Mouse (Mus musculus): ENCODE results near the gene Rcn3. TPM values are rescaled to one million over a fixed set of nuclear protein-coding genes. Genes with fewer than 3 reads are reported as not detected.

Gene Rcn3
- polyA plus RNA-seq, 1 experiment from 2014 or later = 63.3 TPM

DNA sequence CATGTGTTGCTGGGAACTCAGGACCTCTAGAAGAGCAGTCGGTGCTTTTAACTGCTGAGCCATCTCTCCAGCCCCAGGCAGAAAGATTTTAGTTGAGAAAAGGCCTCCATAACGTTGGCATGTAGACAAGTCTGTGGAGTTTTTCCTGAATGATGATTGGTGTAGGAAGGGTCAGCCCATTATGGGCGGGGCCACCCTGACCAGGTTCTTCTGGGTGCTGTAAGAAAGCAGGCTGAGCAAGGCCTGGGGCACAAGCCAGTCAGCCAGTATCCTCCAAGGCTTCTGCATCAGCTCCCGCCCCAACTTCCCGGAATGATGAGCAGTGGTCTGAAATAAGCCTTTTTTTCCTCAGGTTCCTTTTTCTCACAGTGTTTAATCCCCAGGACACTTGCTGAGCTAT lies 11.0 kb downstream of the Rcn3 start:
- WGBS = 50% methylated on average over 5 of the region's 5 CpGs
- Histone ChIP-seq H3K4me2 (ENCODE audit: low read length) (no peak overlapping the region), H3K4me1 (ENCODE audit: control insufficient read depth, insufficient read depth, low read depth, low read length) (peaks cover 2% of the 10 kb centered on the region; the same call in 1 of the 2 replicates), H3K27me3 (replicated peaks; ENCODE audit: control insufficient read depth, insufficient read depth, low read length) (no peaks in the 10 kb centered on the region), H3K36me3 (ENCODE audit: control insufficient read depth, insufficient read depth, low read length) (peaks cover 8% of the 10 kb centered on the region; the same call in 1 of the 2 replicates), H3K27ac (ENCODE audit: low read depth, low read length) (no peak overlapping the region), H3K9ac (ENCODE audit: low read depth, low read length) (no peak overlapping the region), H3K9me3 (ENCODE audit: control insufficient read depth, low read length) (no peaks in the 10 kb centered on the region), H3K4me3 (ENCODE audit: low read length) (no peak overlapping the region)
- ATAC-seq = no peak

DNA sequence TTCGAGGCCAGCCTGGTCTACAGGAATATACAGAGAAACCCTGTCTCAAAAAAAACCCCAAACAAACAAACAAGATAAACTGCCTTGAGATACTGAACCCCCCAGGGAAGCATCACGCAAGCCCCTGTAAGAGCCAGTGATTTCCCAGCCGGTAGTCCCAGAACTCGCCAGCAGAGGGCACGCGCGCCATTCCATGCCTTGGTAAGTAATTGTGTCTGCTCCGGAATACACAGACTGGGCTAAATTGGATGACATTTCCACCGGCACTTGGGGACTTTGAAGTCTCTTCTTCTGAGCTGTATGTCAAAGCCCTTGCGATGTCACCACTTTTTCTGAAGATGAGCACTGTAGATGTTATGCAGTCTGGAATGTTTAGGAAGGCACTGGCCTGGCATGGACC lies 12.2 kb downstream of the Rcn3 start:
- H3K9ac ChIP-seq (ENCODE audit: low read depth, low read length) = no peak overlapping the region
- no peak overlapping the region for H3K4me3 ChIP-seq (ENCODE audit: low read length)
- H3K27me3 ChIP-seq (replicated peaks; ENCODE audit: control insufficient read depth, insufficient read depth, low read length) = no peaks in the 10 kb centered on the region
- H3K9me3 ChIP-seq (ENCODE audit: control insufficient read depth, low read length) = no peaks in the 10 kb centered on the region
- peaks cover 2% of the 10 kb centered on the region; the same call in 1 of the 2 replicates for H3K4me1 ChIP-seq (ENCODE audit: control insufficient read depth, insufficient read depth, low read depth, low read length)
- H3K36me3 ChIP-seq (ENCODE audit: control insufficient read depth, insufficient read depth, low read length) = peaks cover 8% of the 10 kb centered on the region; the same call in 1 of the 2 replicates
- ATAC-seq = peak; percentile 52; the same call in 1 of the 2 replicates
- WGBS = under 1% methylated on average over 10 of the region's 10 CpGs
- no peak overlapping the region for H3K4me2 ChIP-seq (ENCODE audit: low read length)
- no peak overlapping the region for H3K27ac ChIP-seq (ENCODE audit: low read depth, low read length)

DNA sequence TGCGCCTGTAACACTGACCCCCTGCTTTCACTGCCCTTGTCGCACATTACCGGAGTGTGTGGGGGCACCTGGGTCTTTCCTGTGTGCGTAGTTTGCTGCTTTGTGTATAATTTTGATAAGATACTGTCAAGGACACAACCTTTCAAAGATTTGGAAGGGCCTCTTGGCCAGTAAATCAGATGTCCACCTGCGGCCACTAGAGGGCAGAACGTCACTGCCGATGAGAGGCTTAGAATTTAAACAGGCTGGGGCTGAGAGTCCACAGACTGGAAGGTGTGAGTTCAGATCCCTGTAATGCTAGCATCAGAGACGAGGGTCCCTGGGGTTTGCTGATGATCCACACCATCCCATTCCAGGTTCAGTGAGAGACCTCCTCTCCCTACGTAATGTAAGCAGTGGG lies 13.5 kb downstream of the Rcn3 start:
- no peak overlapping the region for H3K4me2 ChIP-seq (ENCODE audit: low read length)
- ATAC-seq = peak; percentile 14; the same call in 1 of the 2 replicates
- no peak overlapping the region for H3K9ac ChIP-seq (ENCODE audit: low read depth, low read length)
- H3K27ac ChIP-seq (ENCODE audit: low read depth, low read length) = no peak overlapping the region
- peaks cover 2% of the 10 kb centered on the region; the same call in 1 of the 2 replicates for H3K4me1 ChIP-seq (ENCODE audit: control insufficient read depth, insufficient read depth, low read depth, low read length)
- peaks cover 8% of the 10 kb centered on the region; the same call in 1 of the 2 replicates for H3K36me3 ChIP-seq (ENCODE audit: control insufficient read depth, insufficient read depth, low read length)
- no peak overlapping the region for H3K4me3 ChIP-seq (ENCODE audit: low read length)
- H3K9me3 ChIP-seq (ENCODE audit: control insufficient read depth, low read length) = no peaks in the 10 kb centered on the region
- H3K27me3 ChIP-seq (replicated peaks; ENCODE audit: control insufficient read depth, insufficient read depth, low read length) = no peaks in the 10 kb centered on the region
- WGBS = 37% methylated on average over 9 of the region's 9 CpGs

DNA sequence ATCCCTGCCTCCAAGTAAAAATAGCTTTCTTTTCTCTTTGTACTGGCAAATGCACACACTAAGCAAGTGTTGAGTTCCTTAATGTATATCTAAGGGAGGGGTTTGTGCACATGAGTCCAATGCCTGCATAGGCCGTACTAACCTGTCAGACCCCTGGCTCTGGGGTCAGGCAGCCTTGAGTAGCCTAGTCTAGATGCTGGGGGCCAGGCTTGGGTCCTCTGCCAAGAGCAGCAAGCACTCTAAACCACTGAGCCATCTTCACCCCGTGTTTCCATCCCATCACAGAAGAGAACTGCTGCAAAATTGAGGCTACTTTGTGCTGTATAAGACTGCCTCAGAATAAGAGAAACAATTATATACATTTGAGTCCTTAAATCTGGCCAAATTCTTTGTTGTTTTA lies 14.2 kb downstream of the Rcn3 start:
- ATAC-seq = no peak
- Histone ChIP-seq H3K4me1 (ENCODE audit: control insufficient read depth, insufficient read depth, low read depth, low read length) (peaks cover 2% of the 10 kb centered on the region; the same call in 1 of the 2 replicates), H3K4me2 (ENCODE audit: low read length) (no peak overlapping the region), H3K27ac (ENCODE audit: low read depth, low read length) (no peak overlapping the region), H3K9me3 (ENCODE audit: control insufficient read depth, low read length) (no peaks in the 10 kb centered on the region), H3K36me3 (ENCODE audit: control insufficient read depth, insufficient read depth, low read length) (peaks cover 8% of the 10 kb centered on the region; the same call in 1 of the 2 replicates), H3K9ac (ENCODE audit: low read depth, low read length) (no peak overlapping the region), H3K4me3 (ENCODE audit: low read length) (no peak overlapping the region), H3K27me3 (replicated peaks; ENCODE audit: control insufficient read depth, insufficient read depth, low read length) (no peaks in the 10 kb centered on the region)
- 94% methylated on average over 2 of the region's 2 CpGs for WGBS

DNA sequence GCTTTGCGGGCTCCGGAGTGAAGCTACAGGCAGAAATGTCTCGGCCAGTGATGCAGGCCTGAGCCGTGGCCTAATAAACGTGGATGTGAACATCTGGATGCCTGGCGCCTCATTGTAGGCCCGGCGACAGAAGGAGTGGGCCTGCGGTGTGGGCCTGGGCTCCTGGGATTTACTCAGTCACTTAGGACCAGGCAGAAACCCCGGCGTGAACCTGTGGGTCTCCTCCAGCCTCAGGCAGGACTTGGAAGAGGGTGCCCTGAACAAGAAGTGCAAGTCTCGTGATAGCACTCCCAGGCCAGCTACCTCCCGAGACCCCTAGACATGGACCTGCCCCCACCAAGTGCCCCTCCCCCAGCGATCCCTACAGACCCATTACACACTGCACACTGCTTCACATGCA lies 14.7 kb downstream of the Rcn3 start:
- ATAC-seq = no peak
- 89% methylated on average over 14 of the region's 14 CpGs for WGBS
- no peak overlapping the region for H3K27ac ChIP-seq (ENCODE audit: low read depth, low read length)

DNA sequence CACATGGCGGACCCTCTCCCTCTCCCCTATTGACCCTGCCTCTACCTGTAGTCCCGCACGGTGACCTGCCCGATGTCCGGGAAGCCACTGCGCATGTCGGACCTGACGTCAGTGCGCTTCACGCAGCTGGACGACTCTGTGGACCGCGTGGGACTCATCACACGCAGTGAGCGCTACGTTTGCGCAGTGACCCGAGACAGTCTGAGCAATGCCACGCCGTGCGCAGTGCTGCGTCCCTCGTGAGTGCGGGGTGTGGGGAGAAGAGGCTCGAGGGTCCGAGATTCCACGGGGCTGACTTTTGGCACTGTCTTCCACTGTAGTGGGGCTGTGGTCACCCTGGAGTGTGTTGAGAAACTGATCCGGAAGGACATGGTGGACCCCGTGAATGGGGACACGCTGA lies 15.5 kb downstream of the Rcn3 start:
- no peak overlapping the region for H3K9ac ChIP-seq (ENCODE audit: low read depth, low read length)
- H3K9me3 ChIP-seq (ENCODE audit: control insufficient read depth, low read length) = no peaks in the 10 kb centered on the region
- H3K4me2 ChIP-seq (ENCODE audit: low read length) = no peak overlapping the region
- H3K4me3 ChIP-seq (ENCODE audit: low read length) = no peak overlapping the region
- no peak for ATAC-seq
- H3K36me3 ChIP-seq (ENCODE audit: control insufficient read depth, insufficient read depth, low read length) = peaks cover 8% of the 10 kb centered on the region; the same call in 1 of the 2 replicates
- peaks cover 2% of the 10 kb centered on the region; the same call in 1 of the 2 replicates for H3K4me1 ChIP-seq (ENCODE audit: control insufficient read depth, insufficient read depth, low read depth, low read length)
- no peaks in the 10 kb centered on the region for H3K27me3 ChIP-seq (replicated peaks; ENCODE audit: control insufficient read depth, insufficient read depth, low read length)
- no peak overlapping the region for H3K27ac ChIP-seq (ENCODE audit: low read depth, low read length)
- WGBS = 87% methylated on average over 30 of the region's 30 CpGs

More for the DNA sequence above, 14.7 kb downstream of the Rcn3 start:
- H3K4me1 ChIP-seq (ENCODE audit: control insufficient read depth, insufficient read depth, low read depth, low read length) = peaks cover 2% of the 10 kb centered on the region; the same call in 1 of the 2 replicates
- H3K4me2 ChIP-seq (ENCODE audit: low read length) = no peak overlapping the region
- peaks cover 8% of the 10 kb centered on the region; the same call in 1 of the 2 replicates for H3K36me3 ChIP-seq (ENCODE audit: control insufficient read depth, insufficient read depth, low read length)
- no peaks in the 10 kb centered on the region for H3K27me3 ChIP-seq (replicated peaks; ENCODE audit: control insufficient read depth, insufficient read depth, low read length)
- no peak overlapping the region for H3K4me3 ChIP-seq (ENCODE audit: low read length)
- H3K9me3 ChIP-seq (ENCODE audit: control insufficient read depth, low read length) = no peaks in the 10 kb centered on the region
- no peak overlapping the region for H3K9ac ChIP-seq (ENCODE audit: low read depth, low read length)

DNA sequence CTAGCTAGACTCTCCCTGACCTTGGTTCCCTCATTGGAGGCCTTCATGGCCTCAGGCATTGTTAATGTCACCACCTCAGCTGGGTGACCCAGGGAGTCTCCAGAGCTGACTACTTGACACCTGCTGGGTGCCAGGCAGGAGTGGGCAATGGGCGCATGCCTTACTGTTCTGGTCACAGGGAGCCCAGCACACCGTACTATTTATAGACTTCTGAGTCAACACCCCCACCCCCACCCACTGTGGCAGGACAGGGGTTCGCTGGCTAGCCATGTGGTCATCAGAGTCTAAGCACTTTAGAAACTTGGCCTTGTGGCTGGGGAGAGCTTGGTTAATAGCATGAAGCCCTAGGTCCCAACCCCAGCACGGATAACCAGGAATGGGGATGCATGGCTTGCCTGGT lies 16.6 kb downstream of the Rcn3 start:
- no peaks in the 10 kb centered on the region for H3K27me3 ChIP-seq (replicated peaks; ENCODE audit: control insufficient read depth, insufficient read depth, low read length)
- no peaks in the 10 kb centered on the region for H3K9me3 ChIP-seq (ENCODE audit: control insufficient read depth, low read length)
- H3K4me1 ChIP-seq (ENCODE audit: control insufficient read depth, insufficient read depth, low read depth, low read length) = peaks cover 2% of the 10 kb centered on the region; the same call in 1 of the 2 replicates
- H3K36me3 ChIP-seq (ENCODE audit: control insufficient read depth, insufficient read depth, low read length) = peaks cover 8% of the 10 kb centered on the region; the same call in 1 of the 2 replicates
- no peak overlapping the region for H3K4me2 ChIP-seq (ENCODE audit: low read length)
- no peak overlapping the region for H3K27ac ChIP-seq (ENCODE audit: low read depth, low read length)
- no peak for ATAC-seq
- WGBS = 92% methylated on average over 4 of the region's 4 CpGs
- H3K4me3 ChIP-seq (ENCODE audit: low read length) = no peak overlapping the region
- H3K9ac ChIP-seq (ENCODE audit: low read depth, low read length) = no peak overlapping the region

DNA sequence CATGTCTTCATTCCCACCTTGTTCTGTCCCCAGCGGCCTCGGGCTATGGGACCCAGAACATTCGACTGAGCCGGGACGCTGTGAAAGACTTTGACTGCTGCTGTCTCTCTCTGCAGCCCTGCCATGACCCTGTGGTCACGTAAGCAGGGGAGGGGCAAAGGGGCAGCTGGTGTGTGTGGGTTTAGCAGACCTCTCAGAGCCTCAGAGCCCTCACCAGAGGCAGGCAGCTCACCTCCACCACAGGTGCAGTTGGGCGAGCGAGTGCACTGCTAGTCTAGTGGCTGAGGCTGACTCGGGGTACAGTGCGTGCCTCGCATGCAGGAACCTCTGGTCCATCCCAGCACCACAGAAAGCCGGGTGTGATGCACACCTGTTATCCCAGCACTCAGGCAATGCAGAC lies 18.1 kb downstream of the Rcn3 start:
- no peaks in the 10 kb centered on the region for H3K27me3 ChIP-seq (replicated peaks; ENCODE audit: control insufficient read depth, insufficient read depth, low read length)
- no peaks in the 10 kb centered on the region for H3K4me1 ChIP-seq (ENCODE audit: control insufficient read depth, insufficient read depth, low read depth, low read length)
- ATAC-seq = no peak
- H3K9ac ChIP-seq (ENCODE audit: low read depth, low read length) = no peak overlapping the region
- no peak overlapping the region for H3K4me2 ChIP-seq (ENCODE audit: low read length)
- no peak overlapping the region for H3K27ac ChIP-seq (ENCODE audit: low read depth, low read length)
- WGBS = 87% methylated on average over 12 of the region's 12 CpGs
- no peaks in the 10 kb centered on the region for H3K9me3 ChIP-seq (ENCODE audit: control insufficient read depth, low read length)
- H3K4me3 ChIP-seq (ENCODE audit: low read length) = no peak overlapping the region
- peaks cover 8% of the 10 kb centered on the region; the same call in 1 of the 2 replicates for H3K36me3 ChIP-seq (ENCODE audit: control insufficient read depth, insufficient read depth, low read length)

DNA sequence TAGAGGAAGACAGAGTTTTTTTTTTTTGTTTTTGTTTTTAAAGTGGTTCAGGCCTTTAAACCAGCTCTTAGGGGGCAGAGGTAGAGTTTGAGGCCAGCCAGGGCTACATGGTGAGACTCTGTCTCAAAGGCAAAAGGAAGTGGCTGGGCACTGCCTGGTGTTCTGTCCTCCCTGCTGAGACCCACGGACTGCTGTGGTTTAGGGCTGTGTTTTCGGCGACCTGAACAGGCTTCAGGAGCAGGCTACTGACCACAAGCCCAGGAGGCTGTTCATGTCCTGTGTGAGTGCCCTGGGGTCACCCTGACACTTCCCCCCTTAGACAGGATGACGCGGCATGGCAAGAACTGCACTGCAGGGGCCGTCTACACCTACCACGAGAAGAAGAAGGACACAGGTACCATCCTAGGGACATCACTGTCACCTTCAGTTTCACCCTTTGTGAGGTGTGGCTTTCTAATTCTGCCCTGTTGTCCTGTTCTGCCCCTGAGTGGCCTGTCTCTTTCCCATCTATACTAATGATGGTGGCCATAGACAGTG lies 18.8 kb downstream of the Rcn3 start:
- 82% methylated on average over 7 of the region's 7 CpGs for WGBS
- H3K36me3 ChIP-seq (ENCODE audit: control insufficient read depth, insufficient read depth, low read length) = peaks cover 8% of the 10 kb centered on the region; the same call in 1 of the 2 replicates

More for the DNA sequence above, 18.8 kb downstream of the Rcn3 start:
- Histone ChIP-seq H3K27me3 (replicated peaks; ENCODE audit: control insufficient read depth, insufficient read depth, low read length) (no peaks in the 10 kb centered on the region), H3K4me1 (ENCODE audit: control insufficient read depth, insufficient read depth, low read depth, low read length) (no peaks in the 10 kb centered on the region), H3K27ac (ENCODE audit: low read depth, low read length) (no peak overlapping the region), H3K9me3 (ENCODE audit: control insufficient read depth, low read length) (no peaks in the 10 kb centered on the region), H3K9ac (ENCODE audit: low read depth, low read length) (no peak overlapping the region), H3K4me3 (ENCODE audit: low read length) (no peak overlapping the region), H3K4me2 (ENCODE audit: low read length) (no peak overlapping the region)
- no peak for ATAC-seq
